9 mouse cellular contexts compared by ENCODE assay signal in the genomic region with DNA sequence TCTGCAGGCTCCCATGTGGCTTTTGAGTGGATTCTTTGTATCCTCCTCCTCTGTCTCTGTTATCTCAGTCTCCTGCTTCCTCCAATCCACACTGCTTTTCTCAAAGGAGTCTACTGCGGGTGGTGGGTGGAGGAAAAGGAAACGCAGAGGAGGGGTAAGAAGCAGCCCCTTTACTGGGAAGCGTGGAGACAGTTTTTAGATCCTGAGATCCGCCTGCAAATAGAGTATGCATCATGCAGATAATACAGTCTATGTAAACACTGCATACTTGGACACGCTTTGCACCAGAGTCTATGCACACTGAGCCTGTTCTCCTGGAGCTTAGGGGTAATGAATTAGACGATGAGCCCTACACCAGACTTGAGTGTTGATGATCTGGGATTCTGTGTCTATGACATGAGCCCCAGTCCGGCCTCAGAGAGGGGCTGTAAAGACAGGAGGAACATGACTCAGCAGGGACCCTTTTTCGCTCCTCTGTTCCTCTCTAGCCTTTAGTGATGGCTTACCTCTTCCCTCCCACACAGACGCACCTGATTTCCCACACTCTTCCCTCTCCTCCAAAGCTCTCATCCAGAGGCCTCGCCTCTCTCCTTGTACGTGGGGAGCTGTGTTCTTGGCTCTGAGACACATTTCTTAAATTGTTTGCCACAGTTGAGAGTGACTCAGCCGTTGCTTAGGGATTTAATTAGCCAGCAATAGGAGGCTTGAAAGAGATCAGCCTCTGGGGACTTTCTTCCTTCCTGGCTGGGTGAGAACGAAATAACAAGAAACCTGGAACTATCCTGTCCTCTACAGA.
DNase-seq lines count a peak whose midpoint lies in the region; ATAC-seq lines count a peak whose summit lies in the region.
"Had no signal": no experiment of that assay in that cellular context is flagged by ENCODE, and none has a peak within 500 bp of the region (broad histone marks: within the 10 kb centered on the region; RNA-seq: fewer than 3 reads in every experiment).

No protein-coding gene starts in this region.

- peaks cover 22% of the 10 kb centered on the region for H3K4me1 ChIP-seq in lung, embryonic 15.5 days

- no peak overlapping the region for H3K9ac ChIP-seq in lung, embryonic 15.5 days
- H3K9ac ChIP-seq: midbrain, embryonic 12.5 days had no signal

- H3K36me3 ChIP-seq in lung, embryonic 15.5 days = no peaks in the 10 kb centered on the region
- H3K36me3 ChIP-seq: midbrain, embryonic 12.5 days had no signal

- H3K4me2 ChIP-seq in lung, embryonic 15.5 days = peak overlapping the region; percentile 20; the same call in 1 of the 2 replicates
- H3K4me2 ChIP-seq: midbrain, embryonic 12.5 days had no signal

- no peak overlapping the region for H3K4me3 ChIP-seq in lung, embryonic 15.5 days
- H3K4me3 ChIP-seq: midbrain, embryonic 12.5 days had no signal

- peak overlapping the region; percentile 35 for H3K27ac ChIP-seq in lung, embryonic 15.5 days
- H3K27ac ChIP-seq: midbrain, embryonic 12.5 days had no signal

- H3K27me3 ChIP-seq in lung, embryonic 15.5 days = no peaks in the 10 kb centered on the region
- H3K27me3 ChIP-seq: midbrain, embryonic 12.5 days had no signal

- H3K9me3 ChIP-seq in lung, embryonic 15.5 days = no peaks in the 10 kb centered on the region
- H3K9me3 ChIP-seq: midbrain, embryonic 12.5 days had no signal

- ATAC-seq in lung, embryonic 15.5 days (ENCODE audit: borderline replicate concordance, extremely low read depth, low FRiP score, low TSS enrichment) = peak; percentile 44; the same call in 1 of the 2 replicates

- peak; percentile 32 for DNase-seq in urinary bladder, postnatal 14 days (ENCODE audit: low spot score)
- DNase-seq in urinary bladder, postnatal 25 days (ENCODE audit: low spot score) = no peak
- peak; percentile 70 to 82 for DNase-seq in frontal cortex, postnatal 36 days (ENCODE audit: low spot score in 2 of 2)
- peak; percentile 44 for DNase-seq in kidney, postnatal 14 days
- DNase-seq in telencephalon, adult 2 months (ENCODE audit: low read depth, low spot score) = peak; percentile 90
- no peak for DNase-seq in thymus, postnatal 0 days (ENCODE audit: low spot score)
- DNase-seq in urinary bladder, adult 18-20 months (ENCODE audit: low spot score in 2 of 2) = no peak

- 13% methylated on average over 13 of the region's 13 CpGs for WGBS in lung, embryonic 15.5 days

Comparison
In these comparisons a context has a peak if more than half of its experiments do, and no peak if none do; other contexts are left out.
1. DNase-seq: peak in urinary bladder, postnatal 14 days (single experiment), frontal cortex, postnatal 36 days (2 of 2), kidney, postnatal 14 days (single experiment) and telencephalon, adult 2 months (single experiment); none in urinary bladder, postnatal 25 days (single experiment), thymus, postnatal 0 days (single experiment) and urinary bladder, adult 18-20 months (0 of 2).